Mouse (Mus musculus) heart, postnatal 0 days (tissue): ENCODE measurements around the gene Nes.

Experiments
- CTCF ChIP-seq: IDR thresholded peaks from 2 replicates; pipeline ENCODE4 v1.5.1; 2016; ENCODE audit warnings: antibody characterized with exemption, control low read depth, low read depth
- EP300 ChIP-seq: IDR thresholded peaks from 2 replicates; pipeline ENCODE4 v1.6.1; 2016; ENCODE audit warnings: antibody characterized with exemption, low read depth

GRCm38 (mm10) chr3:87971489-87972202 is 768 bp downstream of the Nes start:
- no peak for TF ChIP-seq CTCF
- TF ChIP-seq EP300: no peak
